Mouse (Mus musculus): Measurements from ENCODE around the gene Bcl2l12. TPM values are rescaled to one million over a fixed set of nuclear protein-coding genes. Genes with fewer than 3 reads are reported as not detected.

The Bcl2l12 gene
- total RNA-seq (2023) = 7.3 and 7.9 TPM in 2 replicates

GRCm38 (mm10) chr7:44998501-44998955 lies at the start of gene Bcl2l12:
TSS of gene Bcl2l12 (minus strand) at chr7:44998712.

GRCm38 (mm10) chr7:45017242-45018061 lies 18.9 kb upstream of the Bcl2l12 start, which contains the start of gene Rras:
TSS of gene Rras (plus strand) at chr7:45017961.

GRCm38 (mm10) chr7:45015957-45016612 lies 17.6 kb upstream of the Bcl2l12 start, which contains the start of gene Scaf1:
TSS of gene Scaf1 (minus strand) at chr7:45016363.

GRCm38 (mm10) chr7:44997231-44997939 lies 1.1 kb downstream of the Bcl2l12 start, which contains the start of gene Irf3:
TSS of gene Irf3 (plus strand) at chr7:44997648.

GRCm38 (mm10) chr7:44986192-44986878 lies 12.2 kb downstream of the Bcl2l12 start, which contains the start of gene Prmt1:
TSS of gene Prmt1 (minus strand) at chr7:44986568.

GRCm38 (mm10) chr7:44974383-44975116 lies 24.0 kb downstream of the Bcl2l12 start, which contains the start of gene Cpt1c:
TSS of gene Cpt1c (minus strand) at chr7:44974851.

GRCm38 (mm10) chr7:44942904-44943303 lies 55.6 kb downstream of the Bcl2l12 start, which contains the start of gene Tsks:
TSS of gene Tsks (plus strand) at chr7:44943204.

Other genes with a start within 250 kb of the Bcl2l12 start
- gene Zfp473, start 247.7 kb downstream of the Bcl2l12 start, total RNA-seq (2023) = 0.13 and 0.98 TPM in 2 replicates
- gene Nup62, start 182.6 kb downstream of the Bcl2l12 start, total RNA-seq (2023) = 43.7 and 56.6 TPM in 2 replicates
- 0.54 and 0.63 TPM in 2 replicates for gene Il4i1, start 182.3 kb downstream of the Bcl2l12 start, total RNA-seq (2023)
- 5.5 and 6.4 TPM in 2 replicates for gene Atf5, start 182.1 kb downstream of the Bcl2l12 start, total RNA-seq (2023)
- gene Akt1s1, start 149.7 kb downstream of the Bcl2l12 start, total RNA-seq (2023) = 13.8 and 19.9 TPM in 2 replicates
- 69.2 and 85.6 TPM in 2 replicates for gene Tbc1d17, start 149.6 kb downstream of the Bcl2l12 start, total RNA-seq (2023)
- 520 and 612 TPM in 2 replicates for gene Pnkp, start 141.6 kb downstream of the Bcl2l12 start, total RNA-seq (2023)
- 29.4 and 29.6 TPM in 2 replicates for gene Ptov1, start 128.9 kb downstream of the Bcl2l12 start, total RNA-seq (2023)
- 31.2 and 33.7 TPM in 2 replicates for gene Med25, start 106.0 kb downstream of the Bcl2l12 start, total RNA-seq (2023)
- gene Fuz, start 102.6 kb downstream of the Bcl2l12 start, total RNA-seq (2023) = 3.1 and 3.2 TPM in 2 replicates
- gene Ap2a1, start 69.2 kb downstream of the Bcl2l12 start, total RNA-seq (2023) = 64.6 and 68.6 TPM in 2 replicates
- gene Tsks, start 55.5 kb downstream of the Bcl2l12 start, total RNA-seq (2023) = not detected in 2 replicates
- gene Cpt1c, start 23.9 kb downstream of the Bcl2l12 start, total RNA-seq (2023) = 0.23 and 1.3 TPM in 2 replicates
- gene Prmt1, start 12.1 kb downstream of the Bcl2l12 start, total RNA-seq (2023) = 48.5 and 57.0 TPM in 2 replicates
- gene Irf3, start 1.1 kb downstream of the Bcl2l12 start, total RNA-seq (2023) = 44.5 and 55.1 TPM in 2 replicates
- 59.4 and 75.8 TPM in 2 replicates for gene Scaf1, start 17.7 kb upstream of the Bcl2l12 start, total RNA-seq (2023)
- 7.6 and 7.8 TPM in 2 replicates for gene Rras, start 19.2 kb upstream of the Bcl2l12 start, total RNA-seq (2023)
- 15.9 and 19.2 TPM in 2 replicates for gene Prr12, start 54.2 kb upstream of the Bcl2l12 start, total RNA-seq (2023)
- gene Nosip, start 63.7 kb upstream of the Bcl2l12 start, total RNA-seq (2023) = 32.5 and 35.9 TPM in 2 replicates
- 15.3 and 20.8 TPM in 2 replicates for gene Prrg2, start 64.0 kb upstream of the Bcl2l12 start, total RNA-seq (2023)
- gene Rcn3, start 93.5 kb upstream of the Bcl2l12 start, total RNA-seq (2023) = 2.6 and 3.0 TPM in 2 replicates
- gene Fcgrt, start 105.1 kb upstream of the Bcl2l12 start, total RNA-seq (2023) = 11.5 and 11.6 TPM in 2 replicates
- 561 and 713 TPM in 2 replicates for gene Rps11, start 125.7 kb upstream of the Bcl2l12 start, total RNA-seq (2023)
- 790 and 900 TPM in 2 replicates for gene Rpl13a, start 130.0 kb upstream of the Bcl2l12 start, total RNA-seq (2023)
- not detected in 2 replicates for gene Gm45713, start 137.5 kb upstream of the Bcl2l12 start, total RNA-seq (2023)
- 22.0 and 23.2 TPM in 2 replicates for gene Flt3l, start 137.7 kb upstream of the Bcl2l12 start, total RNA-seq (2023)
- 41.1 and 44.5 TPM in 2 replicates for gene Pih1d1, start 155.6 kb upstream of the Bcl2l12 start, total RNA-seq (2023)
- 77.5 and 91.9 TPM in 2 replicates for gene Aldh16a1, start 155.9 kb upstream of the Bcl2l12 start, total RNA-seq (2023)
- 0.23 TPM in 1 of 2 replicates, not detected in the other for gene Slc17a7, start 165.2 kb upstream of the Bcl2l12 start, total RNA-seq (2023)
- not detected in 2 replicates for gene Gfy, start 180.9 kb upstream of the Bcl2l12 start, total RNA-seq (2023)
- not detected in 2 replicates for gene Pth2, start 182.3 kb upstream of the Bcl2l12 start, total RNA-seq (2023)
- gene Ccdc155, start 206.2 kb upstream of the Bcl2l12 start, total RNA-seq (2023) = not detected in 2 replicates
- not detected in 2 replicates for gene Dkkl1, start 213.4 kb upstream of the Bcl2l12 start, total RNA-seq (2023)
- gene Tead2, start 217.0 kb upstream of the Bcl2l12 start, total RNA-seq (2023) = not detected in 2 replicates
- 347 and 367 TPM in 2 replicates for gene Cd37, start 240.4 kb upstream of the Bcl2l12 start, total RNA-seq (2023)
- gene Slc6a16, start 242.4 kb upstream of the Bcl2l12 start, total RNA-seq (2023) = 1.2 and 1.3 TPM in 2 replicates